Mouse (Mus musculus) heart, embryonic 16.5 days (tissue): ENCODE data around the gene Gm5105. TPM values are rescaled to one million over a fixed set of nuclear protein-coding genes. Genes with fewer than 3 reads are reported as not detected.

Experiments
- ATAC-seq: fragments of 200-750 bp; cut with Nextera tagmentation; replicated peaks from 2 replicates; pipeline ENCODE4 v1.8.0; 2017; ENCODE audit warnings: moderate number of reproducible peaks; ENCODE audit not compliant: insufficient read depth, low FRiP score; ENCODE audit errors: extremely low read depth
- H3K27ac ChIP-seq: fragments of 300-500 bp; sonication (generic); 2 replicates; pipeline ENCODE4 v1.5.1; 2014; ENCODE audit warnings: mild to moderate bottlenecking, low read length, control low read depth, moderate library complexity
- H3K27me3 ChIP-seq: fragments of 300-500 bp; sonication (generic); 2 replicates; pipeline ENCODE4 v1.6.1; 2014; ENCODE audit warnings: low read length, mixed read lengths; ENCODE audit not compliant: control insufficient read depth, insufficient read depth
- H3K36me3 ChIP-seq: fragments of 300-500 bp; sonication (generic); 2 replicates; pipeline ENCODE4 v1.6.1; 2014; ENCODE audit not compliant: control insufficient read depth, insufficient read depth
- H3K4me1 ChIP-seq: fragments of 300-500 bp; sonication (generic); 2 replicates; pipeline ENCODE4 v1.6.1; 2014; ENCODE audit warnings: low read length, mixed read lengths; ENCODE audit not compliant: control insufficient read depth, insufficient read depth
- H3K4me2 ChIP-seq: fragments of 300-500 bp; sonication (generic); 2 replicates; pipeline ENCODE4 v1.6.1; 2014; ENCODE audit warnings: low read depth, mild to moderate bottlenecking, control low read depth, low read length
- H3K4me3 ChIP-seq: fragments of 300-500 bp; sonication (generic); 2 replicates; pipeline ENCODE4 v1.5.1; 2014; ENCODE audit warnings: mild to moderate bottlenecking, control low read depth, low read length
- H3K9ac ChIP-seq: fragments of 300-500 bp; sonication (generic); 2 replicates; pipeline ENCODE4 v1.6.1; 2014; ENCODE audit warnings: low read length, control low read depth
- H3K9me3 ChIP-seq: fragments of 300-500 bp; sonication (generic); replicated peaks from 2 replicates; pipeline ENCODE4 v1.6.1; 2016; ENCODE audit warnings: low read length; ENCODE audit not compliant: control insufficient read depth
- WGBS: fragments of 180-500 bp; shearing (Covaris S2); extraction: QIAGEN DNeasy Blood & Tissue Kit; methylation state at CpG from one replicate; pipeline ENCODE4 v1.1.7; 2014; 5-methylcytosine and 5-hydroxymethylcytosine counted together
- polyA plus RNA-seq: library from polyadenylated mRNA; unstranded; fragments of >200 nt; fragmentation: Nextera tagmentation; extraction: Ambion mirVana; gene quantifications from 2 replicates; pipeline ENCODE4 v1.2.1, GENCODE M21; 2015

Gm5105 gene
- polyA plus RNA-seq, 1 experiment from 2014 or later, result 0.45 TPM

DNA sequence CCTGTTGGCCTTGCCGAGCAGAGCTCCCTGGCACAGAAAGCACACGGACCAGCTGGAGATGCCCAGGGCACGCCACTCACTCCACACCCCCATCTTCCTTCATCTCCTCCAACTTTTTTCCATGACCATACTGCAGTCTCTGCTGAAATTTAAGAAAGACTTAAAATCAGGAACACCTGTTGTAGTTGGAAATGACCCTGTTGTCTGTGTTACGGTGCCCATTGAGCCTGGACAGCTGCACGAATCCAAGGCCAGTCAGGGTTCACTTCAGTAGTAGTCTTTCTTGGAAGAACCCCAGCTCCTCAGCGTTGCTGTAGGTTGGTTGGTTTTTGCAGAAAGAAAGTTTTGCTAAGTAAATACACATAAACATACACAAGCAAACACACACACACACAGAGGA is 17.6 kb downstream of the Gm5105 start:
- peaks cover 12% of the 10 kb centered on the region for H3K4me1 ChIP-seq
- H3K9me3 ChIP-seq, result no peaks in the 10 kb centered on the region
- no peaks in the 10 kb centered on the region for H3K27me3 ChIP-seq
- no peak overlapping the region for H3K27ac ChIP-seq
- no peak overlapping the region for H3K9ac ChIP-seq
- no peak for ATAC-seq
- WGBS, result 89% methylated on average over 6 of the region's 6 CpGs
- H3K36me3 ChIP-seq, result no peaks in the 10 kb centered on the region
- H3K4me2 ChIP-seq, result no peak overlapping the region
- no peak overlapping the region for H3K4me3 ChIP-seq

DNA sequence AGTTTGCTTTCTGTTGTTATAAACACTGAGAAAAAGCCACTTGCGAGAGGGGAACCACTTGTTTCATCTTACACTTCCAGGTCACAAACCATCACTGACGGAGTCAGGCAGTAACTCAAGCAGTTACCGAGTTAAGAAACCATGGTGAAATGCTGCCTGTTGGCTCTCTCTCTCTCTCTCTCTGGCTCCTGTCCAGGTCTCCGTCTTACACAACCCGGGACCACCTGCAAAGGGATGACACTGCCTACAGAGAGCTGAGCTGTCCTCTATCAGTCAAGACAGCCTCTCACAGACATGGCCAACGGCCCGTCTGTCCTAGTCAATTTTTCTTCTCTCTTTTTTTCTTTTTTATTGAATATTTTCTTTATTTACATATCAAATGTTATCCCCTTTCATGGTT is 23.9 kb downstream of the Gm5105 start:
- H3K9me3 ChIP-seq, result no peaks in the 10 kb centered on the region
- H3K4me3 ChIP-seq, result no peak overlapping the region
- 65% methylated on average over 7 of the region's 7 CpGs for WGBS
- H3K36me3 ChIP-seq, result no peaks in the 10 kb centered on the region
- H3K4me1 ChIP-seq, result peaks cover 12% of the 10 kb centered on the region
- H3K27ac ChIP-seq, result no peak overlapping the region
- H3K4me2 ChIP-seq, result no peak overlapping the region
- no peaks in the 10 kb centered on the region for H3K27me3 ChIP-seq
- H3K9ac ChIP-seq, result no peak overlapping the region
- ATAC-seq, result no peak

DNA sequence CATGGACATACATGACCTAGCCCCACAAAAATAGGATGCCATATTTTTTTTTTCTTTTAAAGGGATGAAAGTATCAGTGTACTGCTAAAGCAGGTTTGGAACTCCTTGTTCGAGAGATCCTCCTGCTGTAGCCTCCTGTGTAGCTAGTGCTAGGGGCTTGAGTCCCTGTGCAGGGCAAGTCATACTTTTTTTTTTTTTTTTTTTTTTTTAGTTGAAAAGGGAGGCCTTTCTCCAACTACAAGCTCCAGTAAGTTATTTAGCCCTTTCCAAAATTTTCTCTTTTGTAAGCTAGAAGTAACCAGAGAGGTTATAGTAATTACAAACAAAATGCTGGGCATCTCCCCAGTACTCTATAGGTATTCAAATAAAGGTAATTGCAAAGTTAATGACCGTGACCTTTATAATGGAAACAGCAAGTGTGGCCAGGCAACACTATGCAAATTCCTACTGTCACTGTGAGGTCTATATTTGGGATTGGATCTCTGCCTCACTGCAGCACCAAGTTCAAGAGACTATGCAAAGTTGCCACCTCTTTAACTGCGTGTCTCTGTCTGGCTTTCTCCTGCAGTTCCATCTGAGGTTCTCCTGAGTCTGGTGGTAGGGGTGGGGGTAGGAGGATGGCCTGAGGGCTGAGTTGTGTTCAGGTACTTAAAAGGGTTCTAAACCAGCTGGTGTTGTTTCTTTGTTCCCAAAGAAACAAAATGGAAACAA is 25.4 kb downstream of the Gm5105 start:
- peak overlapping the region; percentile 41 for H3K9ac ChIP-seq
- H3K4me2 ChIP-seq, result peak overlapping the region; percentile 28; the same call in 1 of the 2 replicates
- no peaks in the 10 kb centered on the region for H3K36me3 ChIP-seq
- peaks cover 9% of the 10 kb centered on the region for H3K4me1 ChIP-seq
- WGBS, result 63% methylated on average over 3 of the region's 3 CpGs
- peak; percentile 41 for ATAC-seq
- no peaks in the 10 kb centered on the region for H3K9me3 ChIP-seq
- H3K27ac ChIP-seq, result peak overlapping the region; percentile 80
- H3K4me3 ChIP-seq, result no peak overlapping the region
- no peaks in the 10 kb centered on the region for H3K27me3 ChIP-seq

DNA sequence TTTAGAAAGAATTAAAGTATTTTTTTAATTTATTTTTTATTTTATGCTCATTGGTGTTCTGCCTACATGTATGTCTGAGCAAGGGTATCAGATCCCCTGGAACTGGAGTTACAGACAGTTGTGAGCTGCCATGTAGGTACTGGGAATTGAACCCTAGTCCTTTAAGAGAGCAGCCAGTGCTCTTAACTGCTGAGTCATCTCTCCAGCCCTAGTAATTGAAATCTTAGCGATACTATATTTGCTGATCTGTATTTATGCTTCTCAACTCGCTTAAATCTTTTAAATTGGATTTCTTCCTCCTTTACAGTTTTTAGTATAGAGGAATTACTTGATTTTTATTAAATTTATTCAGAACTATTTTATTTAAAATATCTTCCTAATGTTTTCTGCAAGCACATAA is 26.2 kb downstream of the Gm5105 start:
- Histone ChIP-seq H3K27ac (no peak overlapping the region), H3K27me3 (no peaks in the 10 kb centered on the region), H3K4me1 (peaks cover 9% of the 10 kb centered on the region), H3K9me3 (no peaks in the 10 kb centered on the region), H3K9ac (no peak overlapping the region), H3K4me2 (no peak overlapping the region), H3K36me3 (no peaks in the 10 kb centered on the region), H3K4me3 (no peak overlapping the region)
- WGBS, result 74% methylated on average over 2 of the region's 2 CpGs
- no peak for ATAC-seq

DNA sequence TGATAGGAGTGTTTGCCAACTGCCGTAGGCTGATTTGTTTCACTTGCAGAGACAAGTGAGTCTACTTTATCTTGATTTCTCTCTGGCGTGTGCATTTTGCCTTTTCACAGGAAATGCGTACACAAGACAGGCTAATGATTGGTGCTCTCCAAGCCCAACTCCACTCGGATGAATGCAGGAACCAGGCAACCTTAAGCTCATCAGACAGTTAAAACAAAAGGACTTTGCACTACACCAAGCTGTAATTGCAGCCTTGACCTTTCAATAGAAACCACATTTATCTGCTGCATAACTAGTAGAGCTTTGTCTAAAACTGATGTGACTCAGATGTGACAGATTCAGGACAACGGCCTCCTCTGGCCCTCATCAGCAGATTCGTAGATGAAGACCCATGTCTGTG is 33.2 kb downstream of the Gm5105 start:
- H3K4me2 ChIP-seq, result no peak overlapping the region
- no peak overlapping the region for H3K9ac ChIP-seq
- H3K36me3 ChIP-seq, result no peaks in the 10 kb centered on the region
- no peak overlapping the region for H3K27ac ChIP-seq
- no peak for ATAC-seq
- no peaks in the 10 kb centered on the region for H3K4me1 ChIP-seq
- H3K27me3 ChIP-seq, result no peaks in the 10 kb centered on the region
- WGBS, result 55% methylated on average over 6 of the region's 6 CpGs
- H3K9me3 ChIP-seq, result no peaks in the 10 kb centered on the region
- no peak overlapping the region for H3K4me3 ChIP-seq

DNA sequence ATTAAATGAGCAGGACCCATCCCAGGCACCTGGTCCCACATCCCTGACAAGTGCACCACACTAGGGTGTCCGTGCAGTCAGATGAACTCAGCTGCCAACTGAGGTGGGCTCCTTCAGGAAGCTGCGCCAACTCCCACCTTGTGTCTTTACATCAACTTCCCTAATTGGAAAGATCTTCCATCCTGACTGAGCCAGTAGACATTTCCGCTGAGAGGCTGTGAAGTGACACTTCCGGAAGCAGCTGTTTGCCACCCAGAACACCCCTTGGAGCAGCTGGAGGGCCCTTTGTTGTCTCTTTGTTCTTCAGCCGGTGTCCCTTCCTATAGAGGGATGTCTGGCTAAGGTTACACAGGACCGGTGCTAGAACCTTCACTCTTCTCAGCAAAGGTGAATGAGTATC is 36.6 kb downstream of the Gm5105 start:
- Histone ChIP-seq H3K9ac (no peak overlapping the region), H3K4me1 (peaks cover 15% of the 10 kb centered on the region), H3K27me3 (no peaks in the 10 kb centered on the region), H3K36me3 (no peaks in the 10 kb centered on the region), H3K4me2 (no peak overlapping the region), H3K27ac (no peak overlapping the region), H3K9me3 (no peaks in the 10 kb centered on the region), H3K4me3 (no peak overlapping the region)
- no peak for ATAC-seq
- 81% methylated on average over 6 of the region's 6 CpGs for WGBS

DNA sequence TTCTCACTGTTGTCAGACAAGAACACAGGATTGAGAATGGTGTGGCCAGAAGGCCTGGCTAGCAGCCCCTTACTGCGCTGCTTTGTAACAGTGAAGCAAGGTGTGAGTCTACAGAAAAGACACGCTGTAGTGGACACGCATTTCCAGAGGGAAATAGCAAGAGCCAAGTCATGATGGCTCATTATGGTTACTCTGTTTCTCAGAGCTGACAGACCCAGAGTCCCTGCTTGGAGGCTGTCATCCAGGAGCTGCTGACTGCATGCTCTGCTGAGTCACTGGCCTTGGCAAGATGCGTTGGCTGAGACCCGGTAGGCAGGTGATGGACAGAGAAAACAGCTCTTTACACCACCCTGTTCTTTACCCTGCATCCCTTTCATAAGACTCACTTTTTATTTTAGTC is 37.8 kb downstream of the Gm5105 start:
- no peak overlapping the region for H3K4me2 ChIP-seq
- WGBS, result 77% methylated on average over 5 of the region's 5 CpGs
- H3K9ac ChIP-seq, result no peak overlapping the region
- peaks cover 15% of the 10 kb centered on the region for H3K4me1 ChIP-seq
- H3K27me3 ChIP-seq, result no peaks in the 10 kb centered on the region
- no peaks in the 10 kb centered on the region for H3K9me3 ChIP-seq
- H3K27ac ChIP-seq, result no peak overlapping the region
- H3K4me3 ChIP-seq, result no peak overlapping the region
- no peaks in the 10 kb centered on the region for H3K36me3 ChIP-seq
- no peak for ATAC-seq

DNA sequence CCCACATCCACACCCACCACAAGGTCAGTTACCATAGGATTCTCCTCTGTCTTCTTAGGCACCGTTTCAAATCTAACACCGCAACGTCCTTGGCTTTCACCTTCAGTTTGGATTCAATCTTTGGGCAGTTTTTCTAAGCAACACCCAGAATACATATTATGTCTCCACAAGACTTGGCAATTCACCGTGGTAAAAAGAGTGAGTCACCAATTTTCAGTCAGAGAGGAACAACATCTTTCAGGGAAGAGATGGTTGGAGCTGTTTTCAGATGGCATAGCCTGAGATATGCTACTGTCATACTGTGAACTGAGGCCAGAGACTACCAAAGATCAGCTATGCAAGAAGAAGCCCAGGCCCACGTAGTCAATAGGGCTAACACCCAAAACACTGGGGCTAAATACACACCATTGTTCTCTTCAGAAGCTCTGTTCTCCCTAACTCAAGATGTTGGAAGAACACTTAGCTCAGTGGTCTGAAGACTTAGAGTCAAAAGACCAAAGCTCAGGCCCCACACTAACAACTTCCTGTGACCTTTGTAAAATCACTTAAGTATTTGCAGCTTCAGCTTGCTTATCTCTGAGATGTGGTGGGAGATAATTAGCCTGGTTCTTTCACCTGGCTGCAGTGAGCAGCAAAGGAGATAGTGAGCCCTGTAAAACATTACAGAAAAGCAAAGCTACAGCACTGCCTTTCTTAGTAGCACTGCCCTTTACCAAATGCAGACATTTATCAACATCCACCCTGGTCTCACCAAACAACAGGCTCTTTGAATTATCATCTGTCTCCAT is 39.4 kb downstream of the Gm5105 start:
- Histone ChIP-seq H3K9me3 (no peaks in the 10 kb centered on the region), H3K4me1 (peaks cover 15% of the 10 kb centered on the region), H3K4me2 (no peak overlapping the region), H3K9ac (no peak overlapping the region), H3K27ac (peak overlapping the region; percentile 14; the same call in 1 of the 2 replicates), H3K36me3 (no peaks in the 10 kb centered on the region), H3K4me3 (no peak overlapping the region), H3K27me3 (no peaks in the 10 kb centered on the region)
- ATAC-seq, result no peak
- 64% methylated on average over 5 of the region's 5 CpGs for WGBS

DNA sequence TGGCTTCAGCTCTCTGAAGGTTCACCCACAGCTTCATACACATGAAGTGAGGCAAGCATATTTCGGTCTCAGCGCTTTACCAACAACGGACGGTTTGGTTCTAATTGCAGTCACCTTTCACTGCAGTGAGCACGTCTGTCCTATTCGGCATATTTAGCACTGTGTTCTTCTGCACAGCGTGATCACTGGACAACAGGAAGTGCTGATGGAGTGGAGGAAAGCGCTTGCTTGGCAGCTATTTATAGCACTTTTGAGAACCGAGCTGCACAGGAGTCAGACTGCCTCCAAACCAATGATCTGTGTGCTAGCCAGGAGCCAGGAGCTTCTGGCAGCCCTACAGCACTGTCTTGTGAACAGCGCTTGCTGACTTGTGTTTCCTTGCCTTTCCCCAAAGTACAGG is 40.9 kb downstream of the Gm5105 start:
- Histone ChIP-seq H3K27ac (peak overlapping the region; percentile 94), H3K27me3 (no peaks in the 10 kb centered on the region), H3K9me3 (no peaks in the 10 kb centered on the region), H3K4me3 (no peak overlapping the region), H3K36me3 (no peaks in the 10 kb centered on the region), H3K9ac (no peak overlapping the region; the same call in 1 of the 2 replicates), H3K4me1 (peaks cover 15% of the 10 kb centered on the region), H3K4me2 (peak overlapping the region; percentile 51)
- WGBS, result 25% methylated on average over 10 of the region's 10 CpGs
- peak; percentile 96 for ATAC-seq
